Mouse (Mus musculus) heart, postnatal 0 days (tissue): ENCODE results near the gene Ube2c. TPM values are rescaled to one million over a fixed set of nuclear protein-coding genes. Genes with fewer than 3 reads are reported as not detected.

Experiments
- ATAC-seq: fragments of 200-750 bp; cut with Nextera tagmentation; 2 replicates; pipeline ENCODE4 v1.8.0; 2017; ENCODE audit warnings: low read depth, moderate number of reproducible peaks, moderate library complexity; ENCODE audit not compliant: insufficient read depth
- DNase-seq: peaks from one replicate; pipeline ENCODE4 v3.0.0-alpha.2; 2016; ENCODE audit warnings: low spot score
- H3K27ac ChIP-seq: fragments of 300-500 bp; sonication (generic); 2 replicates; pipeline ENCODE4 v1.5.1; 2014; ENCODE audit warnings: low read depth, mild to moderate bottlenecking
- H3K27me3 ChIP-seq: fragments of 300-500 bp; sonication (generic); 2 replicates; pipeline ENCODE4 v1.6.1; 2014; ENCODE audit warnings: low read length, mixed read lengths; ENCODE audit not compliant: control insufficient read depth, insufficient read depth
- H3K36me3 ChIP-seq: fragments of 300-500 bp; sonication (generic); replicated peaks from 2 replicates; pipeline ENCODE4 v1.6.1; 2014; ENCODE audit warnings: low read length, mixed read lengths; ENCODE audit not compliant: control insufficient read depth, insufficient read depth
- H3K4me1 ChIP-seq: fragments of 300-500 bp; sonication (generic); 2 replicates; pipeline ENCODE4 v1.6.1; 2014; ENCODE audit warnings: antibody characterized with exemption; ENCODE audit not compliant: control insufficient read depth, insufficient read depth
- H3K4me2 ChIP-seq: fragments of 300-500 bp; sonication (generic); 2 replicates; pipeline ENCODE4 v1.6.1; 2014; ENCODE audit warnings: low read depth, mild to moderate bottlenecking, low read length, moderate library complexity
- H3K4me3 ChIP-seq: fragments of 300-500 bp; sonication (generic); 2 replicates; pipeline ENCODE4 v1.5.1; 2014; ENCODE audit warnings: low read depth, low read length
- H3K9ac ChIP-seq: fragments of 300-500 bp; sonication (generic); replicated peaks from 2 replicates; pipeline ENCODE4 v1.6.1; 2014; ENCODE audit warnings: low read depth, low read length, mixed read lengths
- H3K9me3 ChIP-seq: fragments of 300-500 bp; sonication (generic); replicated peaks from 2 replicates; pipeline ENCODE4 v1.6.1; 2016; ENCODE audit warnings: low read length; ENCODE audit not compliant: control insufficient read depth
- CTCF ChIP-seq: IDR thresholded peaks from 2 replicates; pipeline ENCODE4 v1.5.1; 2016; ENCODE audit warnings: antibody characterized with exemption, control low read depth, low read depth
- EP300 ChIP-seq: IDR thresholded peaks from 2 replicates; pipeline ENCODE4 v1.6.1; 2016; ENCODE audit warnings: antibody characterized with exemption, low read depth
- WGBS: fragments of 180-500 bp; shearing (Covaris S2); extraction: QIAGEN DNeasy Blood & Tissue Kit; methylation state at CpG from one replicate; pipeline ENCODE4 v1.1.7; 2014; 5-methylcytosine and 5-hydroxymethylcytosine counted together
- polyA plus RNA-seq: library from polyadenylated mRNA; unstranded; fragments of >200 nt; fragmentation: Nextera tagmentation; extraction: Ambion mirVana; gene quantifications from 2 replicates; pipeline ENCODE4 v1.2.1, GENCODE M21; 2015
- total RNA-seq: library from RNA; depleted of rRNA; stranded (reverse); fragments of >200 nt; gene quantifications from 2 replicates; pipeline ENCODE4 v1.2.3, GENCODE M21; 2014; ENCODE audit warnings: low replicate concordance; rRNA removed

Gene Ube2c
- total and polyA plus RNA-seq, 2 experiments from 2014 or later, result 117 to 175 TPM

- H3K9ac ChIP-seq, result peak within 1 kb of the TSS; percentile 57
- no peaks in the 10 kb centered on the region for H3K4me1 ChIP-seq
- ATAC-seq, result peak; percentile 100
- 1% methylated on average over 32 of the region's 32 CpGs for WGBS
- peak within 1 kb of the TSS; percentile 78 for H3K27ac ChIP-seq
- DNase-seq, result peak; percentile 98
- no peaks in the 10 kb centered on the region for H3K9me3 ChIP-seq
- no peaks in the 10 kb centered on the region for H3K27me3 ChIP-seq
- peak within 1 kb of the TSS; percentile 60 for H3K4me3 ChIP-seq
- H3K4me2 ChIP-seq, result peak within 1 kb of the TSS; percentile 76
- TF ChIP-seq CTCF (no peak), EP300 (no peak)
- H3K36me3 ChIP-seq, result peaks cover 41% of the 10 kb centered on the region
Observed at GRCm38 (mm10) chr2:164822636-164823165, 53.0 kb downstream of the Ube2c start, which contains the start of gene Zswim1. Gene Zswim1, plus strand, starts transcription at chr2:164822686.

GRCm38 (mm10) chr2:164823181-164823585, 53.5 kb downstream of the Ube2c start:
- H3K4me2 ChIP-seq, result peak overlapping the region; percentile 76
- H3K9me3 ChIP-seq, result no peaks in the 10 kb centered on the region
- H3K36me3 ChIP-seq, result peaks cover 45% of the 10 kb centered on the region
- DNase-seq (peak; percentile 51), ATAC-seq (peak; percentile 63)
- no peak for TF ChIP-seq EP300
- peak overlapping the region; percentile 60 for H3K4me3 ChIP-seq
- WGBS, result 1% methylated on average over 10 of the region's 10 CpGs
- peak overlapping the region; percentile 78 for H3K27ac ChIP-seq
- H3K9ac ChIP-seq, result peak overlapping the region; percentile 57
- H3K4me1 ChIP-seq, result no peaks in the 10 kb centered on the region
- no peaks in the 10 kb centered on the region for H3K27me3 ChIP-seq

- no peak overlapping the region for H3K4me3 ChIP-seq
- no peaks in the 10 kb centered on the region for H3K4me1 ChIP-seq
- ATAC-seq (no peak), DNase-seq (no peak)
- no peak for TF ChIP-seq CTCF
- H3K27ac ChIP-seq, result no peak overlapping the region
- H3K9me3 ChIP-seq, result no peaks in the 10 kb centered on the region
- peak overlapping the region; percentile 76; the same call in 1 of the 2 replicates for H3K4me2 ChIP-seq
- H3K9ac ChIP-seq, result no peak overlapping the region
- H3K27me3 ChIP-seq, result no peaks in the 10 kb centered on the region
- peaks cover 52% of the 10 kb centered on the region for H3K36me3 ChIP-seq
- 91% methylated on average over 4 of the region's 4 CpGs for WGBS
Observed at GRCm38 (mm10) chr2:164823969-164824368, 54.3 kb downstream of the Ube2c start.

GRCm38 (mm10) chr2:164825521-164825920, 55.8 kb downstream of the Ube2c start:
- 97% methylated on average over 17 of the region's 17 CpGs for WGBS
- Histone ChIP-seq H3K4me1 (no peaks in the 10 kb centered on the region), H3K27ac (no peak overlapping the region), H3K36me3 (peaks cover 52% of the 10 kb centered on the region), H3K9ac (no peak overlapping the region), H3K9me3 (no peaks in the 10 kb centered on the region), H3K27me3 (no peaks in the 10 kb centered on the region), H3K4me2 (no peak overlapping the region), H3K4me3 (no peak overlapping the region)
- TF ChIP-seq CTCF (no peak), EP300 (no peak)
- ATAC-seq (no peak), DNase-seq (no peak)

- DNase-seq, result no peak
- no peak overlapping the region for H3K4me3 ChIP-seq
- peaks cover 42% of the 10 kb centered on the region for H3K36me3 ChIP-seq
- TF ChIP-seq CTCF (no peak), EP300 (no peak)
- no peaks in the 10 kb centered on the region for H3K27me3 ChIP-seq
- H3K27ac ChIP-seq, result no peak overlapping the region
- 73% methylated on average over 16 of the region's 16 CpGs for WGBS
- no peaks in the 10 kb centered on the region for H3K9me3 ChIP-seq
- no peaks in the 10 kb centered on the region for H3K4me1 ChIP-seq
- ATAC-seq, result no peak
- no peak overlapping the region for H3K9ac ChIP-seq
- H3K4me2 ChIP-seq, result no peak overlapping the region
Observed at GRCm38 (mm10) chr2:164827146-164827850, 57.6 kb downstream of the Ube2c start.

Other genes starting within 250 kb of the Ube2c start
- 2.9 and 8.5 TPM in 2 replicates for gene Wfdc2, start 207.5 kb upstream of the Ube2c start, total RNA-seq
- 0.74 and 23.0 TPM in 2 replicates for gene Wfdc2, start 207.5 kb upstream of the Ube2c start, polyA plus RNA-seq
- not detected in 2 replicates for gene Spint3, start 196.4 kb upstream of the Ube2c start, total RNA-seq
- gene Spint3, start 196.4 kb upstream of the Ube2c start, polyA plus RNA-seq, result not detected in 2 replicates
- not detected in 2 replicates for gene Wfdc6a, start 184.5 kb upstream of the Ube2c start, total RNA-seq
- gene Wfdc6a, start 184.5 kb upstream of the Ube2c start, polyA plus RNA-seq, result 0.25 and 0.30 TPM in 2 replicates
- gene Eppin, start 176.3 kb upstream of the Ube2c start, total RNA-seq, result not detected in 2 replicates
- not detected in 2 replicates for gene Eppin, start 176.3 kb upstream of the Ube2c start, polyA plus RNA-seq
- not detected in 2 replicates for gene Wfdc6b, start 156.4 kb upstream of the Ube2c start, total RNA-seq
- gene Wfdc6b, start 156.4 kb upstream of the Ube2c start, polyA plus RNA-seq, result not detected in 2 replicates
- not detected in 2 replicates for gene Wfdc8, start 156.3 kb upstream of the Ube2c start, total RNA-seq
- gene Wfdc8, start 156.3 kb upstream of the Ube2c start, polyA plus RNA-seq, result not detected in 2 replicates
- not detected in 2 replicates for gene Wfdc16, start 131.1 kb upstream of the Ube2c start, total RNA-seq
- not detected in 2 replicates for gene Wfdc16, start 131.1 kb upstream of the Ube2c start, polyA plus RNA-seq
- not detected in 2 replicates for gene Wfdc10, start 113.9 kb upstream of the Ube2c start, total RNA-seq
- not detected in 2 replicates for gene Wfdc10, start 113.9 kb upstream of the Ube2c start, polyA plus RNA-seq
- gene Wfdc9, start 113.3 kb upstream of the Ube2c start, total RNA-seq, result not detected in 2 replicates
- not detected in 2 replicates for gene Wfdc9, start 113.3 kb upstream of the Ube2c start, polyA plus RNA-seq
- gene Wfdc11, start 95.8 kb upstream of the Ube2c start, total RNA-seq, result not detected in 2 replicates
- not detected in 2 replicates for gene Wfdc11, start 95.8 kb upstream of the Ube2c start, polyA plus RNA-seq
- not detected in 2 replicates for gene Wfdc13, start 84.8 kb upstream of the Ube2c start, total RNA-seq
- gene Wfdc13, start 84.8 kb upstream of the Ube2c start, polyA plus RNA-seq, result not detected in 2 replicates
- gene Spint4, start 71.4 kb upstream of the Ube2c start, total RNA-seq, result not detected in 2 replicates
- gene Spint4, start 71.4 kb upstream of the Ube2c start, polyA plus RNA-seq, result not detected in 2 replicates
- gene Spint5, start 54.6 kb upstream of the Ube2c start, total RNA-seq, result not detected in 2 replicates
- not detected in 2 replicates for gene Spint5, start 54.6 kb upstream of the Ube2c start, polyA plus RNA-seq
- gene Wfdc3, start 24.0 kb upstream of the Ube2c start, total RNA-seq, result not detected in 2 replicates
- 0.46 and 0.51 TPM in 2 replicates for gene Wfdc3, start 24.0 kb upstream of the Ube2c start, polyA plus RNA-seq
- gene Dnttip1, start 23.9 kb upstream of the Ube2c start, total RNA-seq, result 8.9 and 19.1 TPM in 2 replicates
- 42.8 and 43.3 TPM in 2 replicates for gene Dnttip1, start 23.9 kb upstream of the Ube2c start, polyA plus RNA-seq
- gene Tnnc2, start 10.1 kb downstream of the Ube2c start, total RNA-seq, result 4.9 and 5.0 TPM in 2 replicates
- 0.18 and 0.25 TPM in 2 replicates for gene Tnnc2, start 10.1 kb downstream of the Ube2c start, polyA plus RNA-seq
- gene Snx21, start 15.9 kb downstream of the Ube2c start, total RNA-seq, result 46.4 and 98.1 TPM in 2 replicates
- 29.8 and 30.8 TPM in 2 replicates for gene Snx21, start 15.9 kb downstream of the Ube2c start, polyA plus RNA-seq
- gene Acot8, start 35.0 kb downstream of the Ube2c start, total RNA-seq, result 10.6 and 28.9 TPM in 2 replicates
- gene Acot8, start 35.0 kb downstream of the Ube2c start, polyA plus RNA-seq, result 11.4 and 14.1 TPM in 2 replicates
- 0.93 and 2.8 TPM in 2 replicates for gene Zswim3, start 35.2 kb downstream of the Ube2c start, total RNA-seq
- gene Zswim3, start 35.2 kb downstream of the Ube2c start, polyA plus RNA-seq, result 3.3 and 3.4 TPM in 2 replicates
- 5.4 TPM in 2 replicates for gene Zswim1, start 52.8 kb downstream of the Ube2c start, total RNA-seq
- 7.0 and 7.4 TPM in 2 replicates for gene Zswim1, start 52.8 kb downstream of the Ube2c start, polyA plus RNA-seq
- gene Spata25, start 58.6 kb downstream of the Ube2c start, total RNA-seq, result not detected in 2 replicates
- not detected in 2 replicates for gene Spata25, start 58.6 kb downstream of the Ube2c start, polyA plus RNA-seq
- 259 and 263 TPM in 2 replicates for gene Ctsa, start 63.0 kb downstream of the Ube2c start, total RNA-seq
- 133 and 134 TPM in 2 replicates for gene Ctsa, start 63.0 kb downstream of the Ube2c start, polyA plus RNA-seq
- gene Neurl2, start 63.6 kb downstream of the Ube2c start, total RNA-seq, result 57.1 and 103 TPM in 2 replicates
- gene Neurl2, start 63.6 kb downstream of the Ube2c start, polyA plus RNA-seq, result 68.4 and 76.5 TPM in 2 replicates
- gene Pltp, start 87.8 kb downstream of the Ube2c start, total RNA-seq, result 7.7 and 10.4 TPM in 2 replicates
- 8.3 and 8.6 TPM in 2 replicates for gene Pltp, start 87.8 kb downstream of the Ube2c start, polyA plus RNA-seq
- gene Pcif1, start 109.4 kb downstream of the Ube2c start, total RNA-seq, result 51.8 and 63.6 TPM in 2 replicates
- gene Pcif1, start 109.4 kb downstream of the Ube2c start, polyA plus RNA-seq, result 50.6 and 54.2 TPM in 2 replicates
- gene Zfp335, start 141.9 kb downstream of the Ube2c start, total RNA-seq, result 18.0 and 19.6 TPM in 2 replicates
- 3.7 TPM in 2 replicates for gene Zfp335, start 141.9 kb downstream of the Ube2c start, polyA plus RNA-seq
- 0.08 and 2.1 TPM in 2 replicates for gene Mmp9, start 170.9 kb downstream of the Ube2c start, total RNA-seq
- 0.32 and 0.64 TPM in 2 replicates for gene Mmp9, start 170.9 kb downstream of the Ube2c start, polyA plus RNA-seq
- gene Slc12a5, start 190.9 kb downstream of the Ube2c start, total RNA-seq, result 0.50 and 3.5 TPM in 2 replicates
- 0.31 and 0.48 TPM in 2 replicates for gene Slc12a5, start 190.9 kb downstream of the Ube2c start, polyA plus RNA-seq